ENCODE assay signal across 12 mouse cellular contexts in genomic region chr8:121374284-121374683, GRCm38 (mm10).
DNase-seq lines count a peak whose midpoint lies in the region; ATAC-seq and TF ChIP-seq lines count a peak whose summit lies in the region.
"Had no signal": no experiment of that assay in that cellular context is flagged by ENCODE, and none has a peak within 500 bp of the region (broad histone marks: within the 10 kb centered on the region; RNA-seq: fewer than 3 reads in every experiment).

No protein-coding gene starts in this region.

- no peak overlapping the region for H3K4me3 ChIP-seq in intestine, postnatal 0 days (ENCODE audit: low read depth, low read length)
- no peak overlapping the region for H3K4me3 ChIP-seq in intestine, embryonic 15.5 days (replicated peaks)
- no peak overlapping the region for H3K4me3 ChIP-seq in neural tube, embryonic 15.5 days (replicated peaks)
- no peak overlapping the region for H3K4me3 ChIP-seq in bone marrow macrophage, adult 2 months (ENCODE audit: insufficient read depth, low read length)

- peaks cover 6% of the 10 kb centered on the region; the same call in 1 of the 2 replicates for H3K4me1 ChIP-seq in intestine, postnatal 0 days (replicated peaks; ENCODE audit: control insufficient read depth, insufficient read depth, low read length)
- peaks cover 30% of the 10 kb centered on the region for H3K4me1 ChIP-seq in intestine, embryonic 15.5 days (replicated peaks)
- peaks cover 10% of the 10 kb centered on the region for H3K4me1 ChIP-seq in neural tube, embryonic 15.5 days
- no peaks in the 10 kb centered on the region for H3K4me1 ChIP-seq in bone marrow macrophage, adult 2 months (ENCODE audit: control insufficient read depth, insufficient read depth, low read length)

- H3K27me3 ChIP-seq in intestine, postnatal 0 days (replicated peaks; ENCODE audit: control insufficient read depth, insufficient read depth, low read length) = no peaks in the 10 kb centered on the region; the same call in 1 of the 2 replicates
- H3K27me3 ChIP-seq in intestine, embryonic 15.5 days (replicated peaks) = peaks cover 12% of the 10 kb centered on the region
- peaks cover 14% of the 10 kb centered on the region for H3K27me3 ChIP-seq in neural tube, embryonic 15.5 days (replicated peaks)
- H3K27me3 ChIP-seq in splenic B cell, adult 2 months (ENCODE audit: control insufficient read depth, insufficient read depth, low read length, poor library complexity, severe bottlenecking) = no peaks in the 10 kb centered on the region
- H3K27me3 ChIP-seq: Patski had no signal

- H3K36me3 ChIP-seq in intestine, postnatal 0 days (ENCODE audit: control insufficient read depth, insufficient read depth) = no peaks in the 10 kb centered on the region
- no peaks in the 10 kb centered on the region for H3K36me3 ChIP-seq in intestine, embryonic 15.5 days
- no peaks in the 10 kb centered on the region for H3K36me3 ChIP-seq in neural tube, embryonic 15.5 days
- H3K36me3 ChIP-seq in splenic B cell, adult 2 months (ENCODE audit: control insufficient read depth, insufficient read depth, low read length, poor library complexity, severe bottlenecking) = no peaks in the 10 kb centered on the region

- no peak overlapping the region for H3K9ac ChIP-seq in intestine, postnatal 0 days (ENCODE audit: low read depth, low read length)
- H3K9ac ChIP-seq in intestine, embryonic 15.5 days = no peak overlapping the region
- H3K9ac ChIP-seq in neural tube, embryonic 15.5 days (replicated peaks) = no peak overlapping the region

- ATAC-seq in intestine, postnatal 0 days = no peak
- no peak for ATAC-seq in intestine, embryonic 15.5 days
- no peak for ATAC-seq in neural tube, embryonic 15.5 days (ENCODE audit: low FRiP score)
- ATAC-seq: Patski had no signal

- DNase-seq in neural tube, embryonic 10.5 days (ENCODE audit: extremely low spot score, low spot score) = peak; percentile 20
- DNase-seq in splenic B cell, adult 2 months (ENCODE audit: low read depth, low spot score) = peak; percentile 4
- no peak for DNase-seq in frontal cortex, postnatal 10 days (ENCODE audit: low spot score in 2 of 2)
- DNase-seq: gastrocnemius, postnatal 36 days; kidney, adult 8-10 months; right cerebral cortex, adult 18-20 months had no signal

- 43% methylated on average over 9 of the region's 9 CpGs for WGBS in intestine, postnatal 0 days
- WGBS in intestine, embryonic 15.5 days = 34% methylated on average over 9 of the region's 9 CpGs
- 31% methylated on average over 9 of the region's 9 CpGs for WGBS in neural tube, embryonic 15.5 days

- H3K9me3 ChIP-seq in intestine, postnatal 0 days (ENCODE audit: control insufficient read depth) = no peaks in the 10 kb centered on the region
- H3K9me3 ChIP-seq in intestine, embryonic 15.5 days = no peaks in the 10 kb centered on the region
- H3K9me3 ChIP-seq in neural tube, embryonic 15.5 days (replicated peaks) = no peaks in the 10 kb centered on the region

- no peak overlapping the region for H3K27ac ChIP-seq in intestine, postnatal 0 days (ENCODE audit: low read depth, low read length)
- no peak overlapping the region for H3K27ac ChIP-seq in intestine, embryonic 15.5 days
- no peak overlapping the region for H3K27ac ChIP-seq in neural tube, embryonic 15.5 days (replicated peaks)
- no peak overlapping the region for H3K27ac ChIP-seq in bone marrow macrophage, adult 2 months (ENCODE audit: insufficient read depth, low read depth, low read length)
- H3K27ac ChIP-seq: macrophage had no signal

- no peak for TF ChIP-seq POLR2A in bone marrow macrophage, adult 2 months (IDR thresholded peaks at IDR 0.05; ENCODE audit: borderline replicate concordance, low read depth, low read length)

- TF ChIP-seq CTCF in intestine, postnatal 0 days (IDR thresholded peaks at IDR 0.05; ENCODE audit: low read depth) = peak; percentile 68
- peak; percentile 57; the same call in 1 of the 2 replicates for TF ChIP-seq CTCF in bone marrow macrophage, adult 2 months (IDR thresholded peaks at IDR 0.05; ENCODE audit: low read depth, low read length)

- H3K4me2 ChIP-seq in intestine, postnatal 0 days (replicated peaks; ENCODE audit: low read depth) = no peak overlapping the region
- no peak overlapping the region for H3K4me2 ChIP-seq in intestine, embryonic 15.5 days (replicated peaks)
- no peak overlapping the region for H3K4me2 ChIP-seq in neural tube, embryonic 15.5 days

Comparison
In these comparisons a context has a peak if more than half of its experiments do, and no peak if none do; other contexts are left out.
1. DNase-seq: peak in neural tube, embryonic 10.5 days (single experiment) and splenic B cell, adult 2 months (single experiment); none in frontal cortex, postnatal 10 days (0 of 2).